Mouse (Mus musculus) olfactory bulb, adult 2 months (tissue): ENCODE data around the gene Kcnk4.

Source experiments
- CTCF ChIP-seq: fragments of 200-500 bp; IDR thresholded peaks from 2 replicates; pipeline ENCODE4 v1.5.1; 2012; ENCODE audit warnings: low read depth, mild to moderate bottlenecking, low read length, moderate library complexity; ENCODE audit not compliant: insufficient read depth
- POLR2A ChIP-seq: fragments of 200-500 bp; IDR thresholded peaks from 2 replicates; pipeline ENCODE4 v1.6.1; 2012; ENCODE audit warnings: mild to moderate bottlenecking, low read depth, low read length, moderate library complexity; ENCODE audit not compliant: insufficient read depth

DNA sequence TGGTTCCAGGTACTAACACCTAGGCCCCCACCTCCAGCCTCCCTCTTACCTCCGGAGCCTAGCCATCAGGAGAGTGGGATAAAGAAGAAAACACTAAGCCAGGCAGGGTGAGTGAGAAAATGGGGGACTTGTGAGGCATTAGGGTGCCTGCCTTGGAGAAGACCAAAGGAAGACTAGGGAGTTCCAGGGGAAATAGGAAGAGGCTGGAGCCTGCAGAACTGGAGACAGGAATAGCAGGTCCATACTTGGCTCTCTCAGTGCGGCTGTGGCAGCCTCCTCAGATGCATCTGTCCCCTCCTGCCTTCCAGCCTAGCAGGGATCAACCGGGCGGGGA, 1.2 kb downstream of the Kcnk4 start:
- no peak for TF ChIP-seq CTCF
- TF ChIP-seq POLR2A, result no peak
